Mouse (Mus musculus) natural killer cell, adult 2 months (primary cell): ENCODE results near the gene Arfgap3.
"Not testable (repeated sequence)": the region's sequence is repeated elsewhere in the genome, so short reads cannot be mapped to it uniquely, and the experiment has no call there.

ENCODE experiments used
- DNase-seq, 2 experiments: peaks; one replicate each; pipeline ENCODE4 v3.0.0; 2022; ENCODE audit warnings: low spot score in 2 of 2

The Arfgap3 gene

GRCm38 (mm10) chr15:83345898-83346529 is 4.0 kb downstream of the Arfgap3 start:
- DNase-seq: no peak

GRCm38 (mm10) chr15:83344956-83345355 is 5.1 kb downstream of the Arfgap3 start:
- DNase-seq: no peak

- no peak for DNase-seq
Observed at GRCm38 (mm10) chr15:83344157-83344556, 5.9 kb downstream of the Arfgap3 start.

GRCm38 (mm10) chr15:83338908-83339307 is 11.1 kb downstream of the Arfgap3 start:
- DNase-seq: no peak

GRCm38 (mm10) chr15:83337903-83338870 is 11.9 kb downstream of the Arfgap3 start:
- no peak for DNase-seq

GRCm38 (mm10) chr15:83332373-83332772 is 17.7 kb downstream of the Arfgap3 start:
- no peak for DNase-seq

- DNase-seq: no peak
Observed at GRCm38 (mm10) chr15:83328952-83329351, 21.1 kb downstream of the Arfgap3 start.

- DNase-seq: no peak
Observed at GRCm38 (mm10) chr15:83323071-83323470, 27.0 kb downstream of the Arfgap3 start.

GRCm38 (mm10) chr15:83314914-83315313 is 35.1 kb downstream of the Arfgap3 start:
- DNase-seq: no peak

GRCm38 (mm10) chr15:83309878-83310277 is 40.2 kb downstream of the Arfgap3 start:
- DNase-seq: no peak

GRCm38 (mm10) chr15:83308708-83309107 is 41.3 kb downstream of the Arfgap3 start:
- not testable (repeated sequence) for DNase-seq

- no peak for DNase-seq
Observed at GRCm38 (mm10) chr15:83306181-83306580, 43.9 kb downstream of the Arfgap3 start.

GRCm38 (mm10) chr15:83305192-83305921 is 44.7 kb downstream of the Arfgap3 start:
- DNase-seq: no peak

- no peak for DNase-seq
Observed at GRCm38 (mm10) chr15:83304804-83305191, 45.2 kb downstream of the Arfgap3 start.

GRCm38 (mm10) chr15:83303656-83304484 is 46.2 kb downstream of the Arfgap3 start:
- no peak for DNase-seq

- DNase-seq: no peak
Observed at GRCm38 (mm10) chr15:83299916-83300582, 50.0 kb downstream of the Arfgap3 start.

- DNase-seq: no peak
Observed at GRCm38 (mm10) chr15:83299450-83299849, 50.6 kb downstream of the Arfgap3 start.

- DNase-seq: no peak
Observed at GRCm38 (mm10) chr15:83298810-83299209, 51.2 kb downstream of the Arfgap3 start.

- no peak for DNase-seq
Observed at GRCm38 (mm10) chr15:83298313-83298712, 51.7 kb downstream of the Arfgap3 start.

GRCm38 (mm10) chr15:83296771-83297311 is 53.2 kb downstream of the Arfgap3 start:
- no peak for DNase-seq
